Mouse (Mus musculus) neural tube, embryonic 10.5 days (tissue): Measurements from ENCODE around the gene Mark3.

Source experiments
- DNase-seq: peaks from one replicate; pipeline ENCODE4 v3.0.0-alpha.2; 2017; ENCODE audit warnings: low spot score; ENCODE audit errors: extremely low spot score

Mark3 gene

GRCm38 (mm10) chr12:111672581-111672980, 98.3 kb downstream of the Mark3 start:
- DNase-seq = no peak

- no peak for DNase-seq
Observed at GRCm38 (mm10) chr12:111674850-111675486, 100.6 kb downstream of the Mark3 start.

- no peak for DNase-seq
Observed at GRCm38 (mm10) chr12:111675797-111676580, 101.7 kb downstream of the Mark3 start.

GRCm38 (mm10) chr12:111677421-111677820, 103.1 kb downstream of the Mark3 start:
- DNase-seq = no peak

- DNase-seq = peak; percentile 97
Observed at GRCm38 (mm10) chr12:111677882-111678669, 103.8 kb downstream of the Mark3 start, which contains the start of gene Trmt61a. Trmt61a (plus strand) TSS chr12:111678105.

- DNase-seq = no peak
Observed at GRCm38 (mm10) chr12:111678670-111678933, 104.3 kb downstream of the Mark3 start.

GRCm38 (mm10) chr12:111678997-111679396, 104.7 kb downstream of the Mark3 start:
- no peak for DNase-seq

- no peak for DNase-seq
Observed at GRCm38 (mm10) chr12:111680661-111681060, 106.3 kb downstream of the Mark3 start.

- no peak for DNase-seq
Observed at GRCm38 (mm10) chr12:111681305-111681704, 107.0 kb downstream of the Mark3 start.

- DNase-seq = no peak
Observed at GRCm38 (mm10) chr12:111682003-111682402, 107.7 kb downstream of the Mark3 start.

- DNase-seq = no peak
Observed at GRCm38 (mm10) chr12:111682806-111683205, 108.5 kb downstream of the Mark3 start.

- no peak for DNase-seq
Observed at GRCm38 (mm10) chr12:111686390-111686789, 112.1 kb downstream of the Mark3 start.

GRCm38 (mm10) chr12:111687350-111688068, 113.2 kb downstream of the Mark3 start:
- no peak for DNase-seq

GRCm38 (mm10) chr12:111688069-111688428, 113.7 kb downstream of the Mark3 start:
- DNase-seq = no peak

- no peak for DNase-seq
Observed at GRCm38 (mm10) chr12:111689426-111689825, 115.1 kb downstream of the Mark3 start.

- peak; percentile 71 for DNase-seq
Observed at GRCm38 (mm10) chr12:111691346-111691872, 117.1 kb downstream of the Mark3 start.

GRCm38 (mm10) chr12:111692899-111693298, 118.6 kb downstream of the Mark3 start:
- peak; percentile 33 for DNase-seq

- peak; percentile 85 for DNase-seq
Observed at GRCm38 (mm10) chr12:111693341-111694270, 119.3 kb downstream of the Mark3 start.

- peak; percentile 58 for DNase-seq
Observed at GRCm38 (mm10) chr12:111694271-111694781, 120.0 kb downstream of the Mark3 start.
